Mouse (Mus musculus) stomach, postnatal 0 days (tissue): Measurements from ENCODE around the gene Rtf2.

ENCODE experiments used
- CTCF ChIP-seq: IDR thresholded peaks from 2 replicates; pipeline ENCODE4 v1.5.1; 2016; ENCODE audit warnings: antibody characterized with exemption, low read depth, mild to moderate bottlenecking, moderate library complexity
- EP300 ChIP-seq: optimal IDR thresholded peaks from 2 replicates; pipeline ENCODE3; 2016; ENCODE audit warnings: antibody characterized with exemption

GRCm38 (mm10) chr2:172413894-172414293 is 26.5 kb upstream of the Rtf2 start:
- no peak for TF ChIP-seq EP300
- no peak for TF ChIP-seq CTCF
